Mouse (Mus musculus) spleen, adult 2 months (tissue): ENCODE data around the gene Glo1. TPM values are rescaled to one million over a fixed set of nuclear protein-coding genes. Genes with fewer than 3 reads are reported as not detected.
A peak's percentile ranks its signal among the peaks of the same experiment; 100 is the strongest.

Experiments
- DNase-seq, 2 experiments: peaks; one replicate each; pipeline versions ENCODE4 v3.0.0 to v3.0.0-alpha.2; 2012 to 2021; ENCODE audit warnings: low spot score in 2 of 2, low read depth in 1 of 2
- H3K27ac ChIP-seq: fragments of 200-500 bp; 2 replicates; pipeline ENCODE4 v1.5.1; 2012; ENCODE audit warnings: low read length, inconsistent platforms; ENCODE audit not compliant: insufficient read depth
- H3K27me3 ChIP-seq: fragments of 200-500 bp; 2 replicates; pipeline ENCODE4 v1.6.1; 2012; ENCODE audit warnings: mild to moderate bottlenecking, moderate library complexity, low read length, inconsistent platforms; ENCODE audit not compliant: control insufficient read depth, insufficient read depth
- H3K36me3 ChIP-seq: fragments of 200-500 bp; 2 replicates; pipeline ENCODE4 v1.6.1; 2012; ENCODE audit warnings: mild to moderate bottlenecking, low read length, inconsistent platforms; ENCODE audit not compliant: control insufficient read depth, insufficient read depth
- H3K4me1 ChIP-seq: fragments of 200-500 bp; 2 replicates; pipeline ENCODE4 v1.6.1; 2011; ENCODE audit warnings: inconsistent platforms; ENCODE audit not compliant: control insufficient read depth, insufficient read depth, insufficient read length
- H3K4me3 ChIP-seq: fragments of 200-500 bp; 2 replicates; pipeline ENCODE4 v1.5.1; 2011; ENCODE audit warnings: mild to moderate bottlenecking, inconsistent platforms; ENCODE audit not compliant: insufficient read depth, insufficient read length; ENCODE audit errors: extremely low read depth
- CTCF ChIP-seq: fragments of 200-500 bp; IDR thresholded peaks from 2 replicates; pipeline ENCODE4 v1.5.1; 2011; ENCODE audit warnings: mild to moderate bottlenecking, inconsistent platforms; ENCODE audit not compliant: insufficient read depth, insufficient read length, insufficient replicate concordance; ENCODE audit errors: extremely low read depth
- POLR2A ChIP-seq: fragments of 200-500 bp; IDR thresholded peaks from 2 replicates; pipeline ENCODE4 v1.6.1; 2011; ENCODE audit warnings: low read depth, low read length, inconsistent platforms
- WGBS: fragments of 180-500 bp; shearing (Covaris S2); methylation state at CpG from one replicate; pipeline ENCODE4 v1.1.7; 2018; 5-methylcytosine and 5-hydroxymethylcytosine counted together
- polyA plus RNA-seq: library from polyadenylated mRNA; depleted of rRNA; stranded (reverse); fragments of >200 nt; gene quantifications from 2 replicates; pipeline ENCODE4 v1.2.3, GENCODE M21; 2012

Gene Glo1
- polyA plus RNA-seq, 1 experiment, result 16.2 TPM

GRCm38 (mm10) chr17:30602175-30602574 lies 24.5 kb downstream of the Glo1 start:
- Histone ChIP-seq H3K36me3 (peaks cover 20% of the 10 kb centered on the region), H3K4me1 (no peaks in the 10 kb centered on the region), H3K4me3 (no peak overlapping the region), H3K27ac (no peak overlapping the region), H3K27me3 (no peaks in the 10 kb centered on the region)
- 95% methylated on average over 14 of the region's 14 CpGs for WGBS
- no peak for TF ChIP-seq CTCF
- TF ChIP-seq POLR2A, result no peak
- no peak for DNase-seq

DNA sequence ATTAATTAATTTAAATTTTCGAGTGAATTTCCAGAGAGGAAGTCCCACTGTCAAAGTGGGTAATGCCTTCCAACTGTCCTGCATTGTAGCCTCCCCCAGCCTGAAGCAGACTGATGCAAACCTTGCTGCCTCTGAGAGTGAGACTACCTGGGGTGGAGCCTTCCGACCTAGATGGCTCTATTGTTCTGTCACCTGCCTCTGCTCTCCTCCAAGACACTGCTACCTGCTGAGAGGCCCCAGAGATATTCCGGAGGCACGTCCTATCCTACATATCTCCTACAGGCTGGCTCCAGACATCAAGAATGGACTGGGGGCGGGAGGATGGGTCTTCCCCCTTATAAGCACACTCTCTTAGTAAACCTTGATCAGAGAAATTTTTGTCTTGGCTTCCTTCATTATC lies 28.4 kb downstream of the Glo1 start:
- H3K27me3 ChIP-seq, result no peaks in the 10 kb centered on the region
- H3K27ac ChIP-seq, result no peak overlapping the region
- no peaks in the 10 kb centered on the region for H3K4me1 ChIP-seq
- WGBS, result 93% methylated on average over 5 of the region's 5 CpGs
- no peak for DNase-seq
- H3K4me3 ChIP-seq, result no peak overlapping the region
- TF ChIP-seq POLR2A (no peak), CTCF (no peak)
- peaks cover 26% of the 10 kb centered on the region for H3K36me3 ChIP-seq

DNA sequence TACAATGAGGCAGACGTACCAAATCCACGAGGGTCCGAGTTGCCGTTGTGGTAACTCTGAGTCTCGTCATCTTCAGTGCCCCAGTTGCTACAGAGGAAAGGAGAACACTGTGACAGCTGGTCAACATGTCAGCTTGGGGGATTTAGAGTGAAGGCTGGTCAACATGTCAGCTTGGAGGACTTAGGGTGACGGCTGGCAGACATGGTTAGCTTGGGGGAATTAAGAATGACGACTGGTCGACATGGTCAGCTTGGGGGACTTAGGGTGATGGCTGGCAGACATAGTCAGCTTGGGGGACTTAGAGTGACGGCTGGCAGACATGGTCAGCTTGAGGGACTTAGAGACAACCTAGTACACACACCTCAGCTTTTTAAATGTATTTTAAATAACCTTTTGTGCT lies 28.9 kb downstream of the Glo1 start:
- 96% methylated on average over 9 of the region's 9 CpGs for WGBS
- TF ChIP-seq CTCF (no peak), POLR2A (no peak)
- H3K36me3 ChIP-seq, result peaks cover 23% of the 10 kb centered on the region
- no peak overlapping the region for H3K4me3 ChIP-seq
- H3K4me1 ChIP-seq, result peaks cover 3% of the 10 kb centered on the region; the same call in 1 of the 2 replicates
- DNase-seq, result no peak
- no peaks in the 10 kb centered on the region for H3K27me3 ChIP-seq
- H3K27ac ChIP-seq, result no peak overlapping the region

- H3K27me3 ChIP-seq, result no peaks in the 10 kb centered on the region
- WGBS, result 82% methylated on average over 6 of the region's 6 CpGs
- H3K4me3 ChIP-seq, result no peak overlapping the region
- H3K36me3 ChIP-seq, result peaks cover 16% of the 10 kb centered on the region
- H3K27ac ChIP-seq, result no peak overlapping the region
- peaks cover 5% of the 10 kb centered on the region; the same call in 1 of the 2 replicates for H3K4me1 ChIP-seq
- TF ChIP-seq POLR2A (no peak), CTCF (no peak)
- no peak for DNase-seq
These were observed 31.8 kb downstream of the Glo1 start for GRCm38 (mm10) chr17:30594846-30595245.

DNA sequence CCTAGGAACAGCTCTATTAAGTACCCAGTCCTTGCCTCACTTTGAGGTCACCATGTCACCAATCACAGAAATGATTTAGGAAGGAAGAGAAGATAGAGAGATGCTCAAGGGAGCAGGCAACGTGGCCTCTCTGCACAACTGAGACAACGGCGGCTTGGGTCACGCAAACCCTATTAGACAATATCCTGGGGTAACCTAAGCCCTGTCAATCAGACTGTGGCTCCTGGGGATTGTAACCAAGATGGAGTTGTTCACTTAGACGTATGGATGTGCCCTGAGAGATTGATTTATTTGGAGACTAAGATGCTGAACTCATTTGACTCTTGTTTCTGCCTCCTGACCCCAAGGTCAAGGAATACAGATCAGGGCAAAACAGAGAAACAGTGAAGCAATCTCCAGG lies 32.3 kb downstream of the Glo1 start:
- H3K4me3 ChIP-seq, result no peak overlapping the region
- H3K27ac ChIP-seq, result no peak overlapping the region
- peaks cover 5% of the 10 kb centered on the region; the same call in 1 of the 2 replicates for H3K4me1 ChIP-seq
- peaks cover 16% of the 10 kb centered on the region for H3K36me3 ChIP-seq
- 83% methylated on average over 5 of the region's 5 CpGs for WGBS
- no peak for DNase-seq
- H3K27me3 ChIP-seq, result no peaks in the 10 kb centered on the region
- TF ChIP-seq POLR2A, result no peak
- TF ChIP-seq CTCF, result no peak

DNA sequence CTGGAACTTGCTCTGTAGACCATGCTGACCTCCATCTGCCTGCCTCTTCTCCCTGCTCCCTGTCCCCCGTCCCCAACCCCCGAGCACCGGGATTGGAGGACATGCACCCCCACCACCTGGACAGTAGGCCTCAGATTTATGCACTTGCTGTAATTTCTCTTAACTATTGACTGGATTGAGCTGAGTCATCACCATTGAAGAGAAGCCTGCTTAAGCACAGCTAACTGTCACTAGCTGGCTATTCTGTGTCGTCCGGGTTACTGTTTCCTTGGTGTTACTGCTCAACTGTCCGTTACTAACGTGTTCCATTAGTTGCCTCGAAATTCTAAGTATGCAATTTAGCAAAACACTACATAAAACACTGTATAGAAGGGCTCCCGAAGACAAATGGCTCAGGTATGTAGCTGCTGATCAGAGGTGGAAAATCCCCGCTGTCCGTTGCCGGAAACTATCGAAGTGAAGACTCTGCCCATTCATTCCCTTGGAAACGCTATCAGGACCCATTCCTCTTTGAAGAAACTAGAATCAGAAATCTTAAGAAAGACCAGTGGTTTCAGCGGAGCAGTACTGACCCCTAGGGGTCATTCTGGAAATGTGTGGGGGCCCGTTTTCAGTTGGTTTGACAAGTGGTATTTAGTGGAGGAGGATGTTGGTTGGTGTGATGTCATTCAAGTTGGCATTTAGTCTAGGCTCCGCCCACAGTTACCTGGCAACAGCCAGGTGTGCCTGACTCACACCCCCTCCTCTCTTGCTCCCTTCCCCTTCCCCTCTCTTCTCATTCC lies 36.1 kb downstream of the Glo1 start:
- 70% methylated on average over 17 of the region's 17 CpGs for WGBS
- H3K4me1 ChIP-seq, result peaks cover 5% of the 10 kb centered on the region; the same call in 1 of the 2 replicates
- peak; percentile 18; the same call in 1 of the 2 replicates for TF ChIP-seq CTCF
- TF ChIP-seq POLR2A, result no peak
- peak in 1 of 2 experiments; percentile 42 for DNase-seq
- no peak overlapping the region for H3K27ac ChIP-seq
- H3K36me3 ChIP-seq, result no peaks in the 10 kb centered on the region; the same call in none of the 2 replicates
- H3K4me3 ChIP-seq, result no peak overlapping the region
- no peaks in the 10 kb centered on the region for H3K27me3 ChIP-seq

DNA sequence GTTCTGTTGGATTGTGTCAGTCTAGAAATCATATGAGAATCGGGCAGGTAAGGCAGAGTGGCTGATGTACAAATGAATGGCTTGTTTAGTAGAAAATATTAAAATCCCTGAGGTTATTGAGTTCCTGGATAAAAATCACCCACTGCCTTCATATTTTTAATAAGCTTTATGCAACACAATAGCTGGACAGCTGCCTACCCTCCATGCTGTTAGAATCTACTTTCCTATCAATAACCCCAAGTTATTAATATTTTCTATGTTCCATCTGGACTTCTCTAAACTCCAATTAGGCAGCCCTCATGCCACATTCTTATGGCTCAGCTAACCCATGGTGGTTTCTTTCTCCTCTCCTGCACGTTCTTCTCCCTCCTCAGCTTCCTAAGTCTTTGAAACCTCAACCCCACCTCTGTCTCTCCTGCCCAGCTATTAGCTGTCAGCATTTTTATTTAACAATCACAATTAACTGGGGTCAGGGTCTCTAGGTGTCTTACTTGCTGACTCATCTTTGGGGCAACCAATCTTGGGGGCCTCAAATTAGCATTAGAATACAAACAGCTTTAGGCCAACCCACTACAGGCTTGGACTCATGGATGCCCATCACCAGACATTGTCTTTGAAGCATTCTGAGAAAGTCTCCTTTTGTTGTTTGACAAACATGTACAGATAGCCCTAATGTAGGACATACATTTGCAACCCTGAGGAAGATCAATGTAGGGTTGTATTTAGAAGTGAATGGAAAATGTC lies 43.2 kb downstream of the Glo1 start:
- no peak for DNase-seq
- TF ChIP-seq CTCF (no peak), POLR2A (no peak)
- Histone ChIP-seq H3K27ac (no peak overlapping the region), H3K27me3 (no peaks in the 10 kb centered on the region), H3K4me3 (no peak overlapping the region), H3K36me3 (no peaks in the 10 kb centered on the region), H3K4me1 (no peaks in the 10 kb centered on the region)
- WGBS, result 79% methylated on average over 2 of the region's 2 CpGs
